9 mouse cellular contexts compared by ENCODE assay signal in the genomic region with DNA sequence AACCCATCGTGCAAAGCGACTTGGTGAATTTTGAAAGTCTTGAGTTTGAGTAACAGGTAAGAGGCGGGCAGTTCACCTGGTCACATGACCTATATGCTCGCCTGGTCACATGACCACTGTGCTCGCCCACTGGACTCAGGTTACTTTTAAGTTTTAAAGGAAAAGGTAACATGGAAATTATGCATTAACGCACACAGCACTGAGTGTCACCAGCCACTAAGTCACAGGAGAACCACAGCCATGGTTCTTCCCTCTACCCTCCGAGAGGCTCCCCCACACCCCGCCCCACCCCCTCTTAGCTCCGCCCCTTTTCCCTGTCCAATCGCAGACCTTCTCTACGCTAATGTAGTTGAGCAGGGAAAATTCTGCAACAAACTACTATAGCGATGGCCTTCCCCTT. TPM values are rescaled to one million over a fixed set of nuclear protein-coding genes. Genes with fewer than 3 reads are reported as not detected.
DNase-seq lines count a peak whose midpoint lies in the region; ATAC-seq and TF ChIP-seq lines count a peak whose summit lies in the region.
"Had no signal": no experiment of that assay in that cellular context is flagged by ENCODE, and none has a peak within 500 bp of the region (broad histone marks: within the 10 kb centered on the region; RNA-seq: fewer than 3 reads in every experiment).

No protein-coding gene starts in this region.

- no peak overlapping the region for H3K4me2 ChIP-seq in CH12.LX (ENCODE audit: insufficient read depth, low read depth, poor library complexity, severe bottlenecking)
- H3K4me2 ChIP-seq in liver, embryonic 14.5 days (ENCODE audit: low read depth), result peak overlapping the region; percentile 31

- TF ChIP-seq CTCF in CH12.LX (conservative IDR thresholded peaks at IDR 0.05 in 1 of 2, IDR thresholded peaks at IDR 0.05 in 1 of 2; ENCODE audit: low read depth in 2 of 2, low read length in 2 of 2), result no peak
- no peak for TF ChIP-seq CTCF in liver, embryonic 14.5 days (IDR thresholded peaks at IDR 0.05; ENCODE audit: low read depth)

- no peak for TF ChIP-seq EP300 in CH12.LX (IDR thresholded peaks at IDR 0.05; ENCODE audit: low read length)
- no peak for TF ChIP-seq EP300 in liver, embryonic 14.5 days (IDR thresholded peaks at IDR 0.05; ENCODE audit: low read depth)

- no peaks in the 10 kb centered on the region for H3K9me3 ChIP-seq in CH12.LX (replicated peaks; ENCODE audit: low read length)
- H3K9me3 ChIP-seq in liver, embryonic 14.5 days (ENCODE audit: control insufficient read depth, low read length), result no peaks in the 10 kb centered on the region

- H3K27ac ChIP-seq in CH12.LX (ENCODE audit: insufficient read depth, low read depth), result no peak overlapping the region
- no peak overlapping the region for H3K27ac ChIP-seq in liver, embryonic 14.5 days

- ATAC-seq in liver, embryonic 14.5 days (ENCODE audit: insufficient read depth), result no peak
- ATAC-seq in granulocyte monocyte progenitor cell, adult 5-6 weeks (replicated peaks; ENCODE audit: poor library complexity, severe bottlenecking), result no peak

- no peak overlapping the region for H3K9ac ChIP-seq in CH12.LX (ENCODE audit: insufficient read depth, low read depth)
- H3K9ac ChIP-seq in liver, embryonic 14.5 days (replicated peaks), result no peak overlapping the region

- no peaks in the 10 kb centered on the region for H3K79me2 ChIP-seq in CH12.LX (replicated peaks; ENCODE audit: control insufficient read depth, extremely low read depth, insufficient read depth, poor library complexity, severe bottlenecking)

- in situ Hi-C loops in CH12.LX (cut with MboI; ENCODE audit: low pct_ligation_motif_present, low pct_unique_long_range_greater_than_20kb, low sequenced_read_pairs), result loop anchor here (25.0 kb wide), 1 partner anchor 229 kb away; a partner anchor contains a TSS

- TF ChIP-seq RAD21 in CH12.LX (IDR thresholded peaks at IDR 0.05; ENCODE audit: low read depth, low read length), result no peak

- 28% methylated on average over 12 of the region's 12 CpGs for WGBS in liver, embryonic 14.5 days (ENCODE audit: insufficient replicate concordance)

- peak; percentile 26 for DNase-seq in adrenal gland, postnatal 14 days
- no peak for DNase-seq in adrenal gland, postnatal 10 days
- DNase-seq in CH12.LX (ENCODE audit: extremely low read depth), result peak; percentile 29
- DNase-seq in kidney, adult 11 months, result peak; percentile 51
- no peak for DNase-seq in liver, embryonic 14.5 days (ENCODE audit: low read depth in 3 of 3, low spot score in 3 of 3)
- DNase-seq in thymus, postnatal 4 days, result no peak
- no peak for DNase-seq in layer of hippocampus, adult 11-12 months (ENCODE audit: low spot score)
- DNase-seq: heart, postnatal 36 days had no signal

- peak overlapping the region in 1 of 3 experiments; percentile 19 for H3K4me3 ChIP-seq in CH12.LX (replicated peaks in 1 of 3; ENCODE audit: low read depth in 2 of 3, low read length in 2 of 3, poor library complexity in 1 of 3)
- peak overlapping the region; percentile 14 to 18; a peak in 2 of 4 replicates for H3K4me3 ChIP-seq in liver, embryonic 14.5 days (ENCODE audit: insufficient read depth in 1 of 2, low read depth in 2 of 2, low read length in 2 of 2)

- dilution Hi-C loops in CH12.LX (cut with MboI; ENCODE audit: extremely low pct_ligation_motif_present, extremely low pct_unique_long_range_greater_than_20kb, low sequenced_read_pairs), result no loop called here

- no peaks in the 10 kb centered on the region for H3K36me3 ChIP-seq in CH12.LX (replicated peaks in 1 of 2; ENCODE audit: control insufficient read depth in 1 of 2, insufficient read depth in 1 of 2, low read length in 1 of 2)
- H3K36me3 ChIP-seq in liver, embryonic 14.5 days (replicated peaks; ENCODE audit: control insufficient read depth, insufficient read depth, low read depth), result no peaks in the 10 kb centered on the region

- H3K27me3 ChIP-seq in CH12.LX (replicated peaks), result no peaks in the 10 kb centered on the region
- no peaks in the 10 kb centered on the region for H3K27me3 ChIP-seq in liver, embryonic 14.5 days (ENCODE audit: control insufficient read depth, insufficient read depth, low read length)

- H3K4me1 ChIP-seq in CH12.LX (ENCODE audit: control insufficient read depth in 1 of 2, insufficient read depth in 2 of 2), result peaks cover 8 to 40% of the 10 kb centered on the region in 2 experiments
- H3K4me1 ChIP-seq in liver, embryonic 14.5 days (replicated peaks; ENCODE audit: control insufficient read depth in 2 of 2, insufficient read depth in 2 of 2, low read length in 1 of 2), result no peaks in the 10 kb centered on the region

- TF ChIP-seq POLR2A in CH12.LX (IDR thresholded peaks at IDR 0.05; ENCODE audit: low read depth, low read length), result no peak

TF ChIP-seq in CH12.LX, 34 proteins besides CTCF, POLR2A, EP300 and RAD21:
- TF ChIP-seq MXI1 (IDR thresholded peaks at IDR 0.05; ENCODE audit: low read depth, low read length), result no peak
- TF ChIP-seq ETS1 (conservative IDR thresholded peaks at IDR 0.05; ENCODE audit: low read depth, low read length), result no peak
- no peak for TF ChIP-seq ELF1 (IDR thresholded peaks at IDR 0.05; ENCODE audit: low read depth, low read length)
- no peak for TF ChIP-seq MAX (IDR thresholded peaks at IDR 0.05; ENCODE audit: low read length)
- no peak for TF ChIP-seq IRF4 (IDR thresholded peaks at IDR 0.05; ENCODE audit: low read depth, low read length)
- no peak for TF ChIP-seq GABPA (IDR thresholded peaks at IDR 0.05; ENCODE audit: insufficient replicate concordance, low read depth, low read length)
- TF ChIP-seq RCOR1 (conservative IDR thresholded peaks at IDR 0.05; ENCODE audit: low read depth, low read length), result no peak
- no peak for TF ChIP-seq UBTF (IDR thresholded peaks at IDR 0.05; ENCODE audit: low read depth, low read length)
- TF ChIP-seq USF1 (IDR thresholded peaks at IDR 0.05; ENCODE audit: low read depth, low read length), result peak; percentile 78
- TF ChIP-seq HCFC1 (IDR thresholded peaks at IDR 0.05; ENCODE audit: low read depth, low read length), result no peak
- TF ChIP-seq USF2 (conservative IDR thresholded peaks at IDR 0.05; ENCODE audit: low read depth, low read length), result peak; percentile 85
- TF ChIP-seq SIN3A (IDR thresholded peaks at IDR 0.05; ENCODE audit: low read length), result 0 out of 2 replicates have a peak, but pooled peaks have one; percentile 16
- no peak for TF ChIP-seq ZC3H11A (IDR thresholded peaks at IDR 0.05; ENCODE audit: low read depth, low read length)
- TF ChIP-seq SMC3 (IDR thresholded peaks at IDR 0.05; ENCODE audit: low read depth, low read length), result no peak

RNA-seq across cellular contexts. Expression of a gene that starts 13.9 kb away (rescaled TPM):
- total RNA-seq in adrenal gland, postnatal 14 days (2021), result not detected in 2 replicates
- total RNA-seq in adrenal gland, postnatal 10 days (2021), result not detected
- total RNA-seq in CH12.LX (2012; rRNA removed) (not detected in 2 replicates), CH12.LX (2014; rRNA removed) (0.05 TPM in 1 of 2 replicates, not detected in the other)
- not detected in 2 replicates for polyA plus RNA-seq in CH12.LX (2012; ENCODE audit: insufficient read length, low read depth)
- polyA plus RNA-seq in liver, embryonic 14.5 days (2012; rRNA removed), result not detected in 2 replicates
- not detected in 2 replicates for polyA plus RNA-seq in liver, embryonic 14.5 days (2014; fragmentation: Nextera tagmentation; extraction: Ambion mirVana)
- total RNA-seq in granulocyte monocyte progenitor cell, adult 5-6 weeks (2014; fragmentation: Nextera tagmentation), result not detected in 2 replicates
- total RNA-seq in granulocyte monocyte progenitor cell, adult 5-6 weeks (2017), result not detected in 2 replicates
- total RNA-seq: heart, postnatal 36 days had no signal

Comparison
In these comparisons a context has a peak if more than half of its experiments do, and no peak if none do; other contexts are left out.
1. DNase-seq: peak in adrenal gland, postnatal 14 days (single experiment), CH12.LX (single experiment) and kidney, adult 11 months (single experiment); none in adrenal gland, postnatal 10 days (single experiment), liver, embryonic 14.5 days (0 of 3), thymus, postnatal 4 days (single experiment) and layer of hippocampus, adult 11-12 months (single experiment).